Mouse (Mus musculus) forebrain, postnatal 0 days (tissue): ENCODE measurements around the gene Rab36. TPM values are rescaled to one million over a fixed set of nuclear protein-coding genes. Genes with fewer than 3 reads are reported as not detected.

ENCODE experiments used
- ATAC-seq: fragments of 200-750 bp; cut with Nextera tagmentation; 2 replicates; pipeline ENCODE4 v1.8.0; 2017; ENCODE audit warnings: mild to moderate bottlenecking, moderate library complexity
- DNase-seq: peaks from one replicate; pipeline ENCODE4 v3.0.0-alpha.2; 2015
- H3K27ac ChIP-seq: fragments of 300-500 bp; sonication (generic); 2 replicates; pipeline ENCODE4 v1.5.1; 2014; ENCODE audit warnings: low read depth, mild to moderate bottlenecking, antibody characterized with exemption, low read length, moderate library complexity, mixed read lengths
- H3K27me3 ChIP-seq: fragments of 300-500 bp; sonication (generic); 2 replicates; pipeline ENCODE4 v1.6.1; 2014; ENCODE audit warnings: mild to moderate bottlenecking, low read length, mixed read lengths; ENCODE audit not compliant: insufficient read depth
- H3K36me3 ChIP-seq: fragments of 300-500 bp; sonication (generic); 2 replicates; pipeline ENCODE4 v1.6.1; 2014; ENCODE audit warnings: mild to moderate bottlenecking, moderate library complexity; ENCODE audit not compliant: insufficient read depth
- H3K4me1 ChIP-seq: fragments of 300-500 bp; sonication (generic); 2 replicates; pipeline ENCODE4 v1.6.1; 2014; ENCODE audit warnings: antibody characterized with exemption; ENCODE audit not compliant: insufficient read depth
- H3K4me2 ChIP-seq: fragments of 300-500 bp; sonication (generic); 2 replicates; pipeline ENCODE4 v1.6.1; 2014; ENCODE audit warnings: low read depth, mild to moderate bottlenecking, moderate library complexity
- H3K4me3 ChIP-seq: fragments of 300-500 bp; sonication (generic); 2 replicates; pipeline ENCODE4 v1.5.1; 2014; ENCODE audit warnings: low read depth, low read length, mixed read lengths
- H3K9ac ChIP-seq: fragments of 300-500 bp; sonication (generic); 2 replicates; pipeline ENCODE4 v1.6.1; 2014; ENCODE audit warnings: mild to moderate bottlenecking
- H3K9me3 ChIP-seq: fragments of 300-500 bp; sonication (generic); 2 replicates; pipeline ENCODE4 v1.6.1; 2016; ENCODE audit warnings: low read length
- CTCF ChIP-seq: sonication (generic); IDR thresholded peaks from 2 replicates; pipeline ENCODE4 v1.5.1; 2016; ENCODE audit warnings: antibody characterized with exemption, control low read depth, low read depth
- WGBS: fragments of 180-500 bp; shearing (Covaris S2); extraction: QIAGEN DNeasy Blood & Tissue Kit; methylation state at CpG from one replicate; pipeline ENCODE4 v1.1.7; 2014; 5-methylcytosine and 5-hydroxymethylcytosine counted together
- polyA plus RNA-seq: library from polyadenylated mRNA; unstranded; fragments of >200 nt; fragmentation: Nextera tagmentation; extraction: Ambion mirVana; gene quantifications from 2 replicates; pipeline ENCODE4 v1.2.1, GENCODE M21; 2015
- total RNA-seq: library from RNA; depleted of rRNA; stranded (reverse); fragments of >200 nt; gene quantifications from 2 replicates; pipeline ENCODE4 v1.2.3, GENCODE M21; 2014

Rab36 gene
- total and polyA plus RNA-seq, 2 experiments from 2014 or later = 24.4 to 26.8 TPM

DNA sequence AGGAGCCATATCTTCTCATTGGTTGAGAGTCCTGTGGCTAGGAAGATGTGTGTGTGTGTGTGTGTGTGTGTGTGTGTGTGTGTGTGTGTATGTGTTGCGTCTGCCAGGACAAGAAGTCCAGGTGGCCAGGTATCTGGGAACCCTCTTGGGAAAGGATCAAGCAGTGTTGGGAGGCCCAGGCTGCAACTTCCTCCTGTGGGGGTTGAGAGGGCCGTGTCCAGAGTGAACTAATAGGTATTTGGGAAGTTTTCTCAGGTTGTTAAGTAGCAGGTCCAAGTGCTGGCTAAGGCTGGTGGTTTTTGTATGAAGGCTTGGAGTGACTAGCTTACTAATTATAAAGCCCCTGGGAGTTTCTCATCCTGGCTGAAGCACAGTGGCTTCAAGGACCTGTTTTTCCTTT is 31.2 kb downstream of the Rab36 start:
- Histone ChIP-seq H3K4me1 (peaks cover 28% of the 10 kb centered on the region), H3K4me3 (no peak overlapping the region), H3K27me3 (no peaks in the 10 kb centered on the region), H3K27ac (no peak overlapping the region), H3K36me3 (0 out of 2 replicates have a peak, but pooled peaks cover 4% of the 10 kb centered on the region), H3K9me3 (no peaks in the 10 kb centered on the region), H3K4me2 (no peak overlapping the region), H3K9ac (no peak overlapping the region)
- no peak for TF ChIP-seq CTCF
- WGBS = 45% methylated on average over 2 of the region's 2 CpGs
- ATAC-seq (no peak), DNase-seq (no peak)

DNA sequence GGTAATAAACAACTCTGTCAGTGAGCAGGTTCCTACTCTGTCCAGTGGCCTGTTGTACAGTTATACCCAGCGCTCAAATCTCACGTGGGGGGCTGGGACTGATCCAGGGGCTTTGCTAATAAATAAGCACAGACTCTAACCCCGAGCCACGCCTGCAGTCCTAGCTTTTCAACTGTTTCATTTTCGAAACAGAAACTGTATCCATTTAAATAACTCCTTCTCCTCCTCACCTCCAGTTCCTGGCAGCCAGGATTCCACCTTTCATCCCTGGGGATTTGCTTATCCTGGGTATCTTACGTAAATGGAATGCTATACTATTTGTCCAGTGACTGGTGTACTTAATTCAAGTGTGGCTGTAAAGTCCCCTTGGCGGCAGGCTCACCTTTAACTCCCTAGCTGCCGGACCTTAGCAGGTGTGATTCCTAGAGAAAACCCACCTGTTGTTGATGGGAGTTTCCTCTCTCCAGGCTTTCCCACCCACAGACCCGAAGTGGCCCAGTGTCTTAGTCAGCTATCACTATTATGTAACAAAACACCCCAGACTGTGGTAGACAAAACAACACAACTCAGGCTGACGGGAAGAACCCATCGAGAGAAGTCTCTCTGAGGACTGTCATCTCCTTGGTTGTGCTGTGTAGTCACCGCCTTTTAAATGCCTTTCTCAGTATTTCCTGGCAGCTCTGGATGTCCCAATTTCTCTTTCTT is 31.9 kb downstream of the Rab36 start:
- no peak for DNase-seq
- Histone ChIP-seq H3K9me3 (no peaks in the 10 kb centered on the region), H3K36me3 (peaks cover 4% of the 10 kb centered on the region; the same call in 1 of the 2 replicates), H3K27ac (no peak overlapping the region), H3K4me2 (no peak overlapping the region), H3K9ac (no peak overlapping the region), H3K4me3 (no peak overlapping the region), H3K27me3 (no peaks in the 10 kb centered on the region), H3K4me1 (peaks cover 22% of the 10 kb centered on the region; the same call in 1 of the 2 replicates)
- no peak for ATAC-seq
- TF ChIP-seq CTCF = no peak
- WGBS = 59% methylated on average over 12 of the region's 12 CpGs

DNA sequence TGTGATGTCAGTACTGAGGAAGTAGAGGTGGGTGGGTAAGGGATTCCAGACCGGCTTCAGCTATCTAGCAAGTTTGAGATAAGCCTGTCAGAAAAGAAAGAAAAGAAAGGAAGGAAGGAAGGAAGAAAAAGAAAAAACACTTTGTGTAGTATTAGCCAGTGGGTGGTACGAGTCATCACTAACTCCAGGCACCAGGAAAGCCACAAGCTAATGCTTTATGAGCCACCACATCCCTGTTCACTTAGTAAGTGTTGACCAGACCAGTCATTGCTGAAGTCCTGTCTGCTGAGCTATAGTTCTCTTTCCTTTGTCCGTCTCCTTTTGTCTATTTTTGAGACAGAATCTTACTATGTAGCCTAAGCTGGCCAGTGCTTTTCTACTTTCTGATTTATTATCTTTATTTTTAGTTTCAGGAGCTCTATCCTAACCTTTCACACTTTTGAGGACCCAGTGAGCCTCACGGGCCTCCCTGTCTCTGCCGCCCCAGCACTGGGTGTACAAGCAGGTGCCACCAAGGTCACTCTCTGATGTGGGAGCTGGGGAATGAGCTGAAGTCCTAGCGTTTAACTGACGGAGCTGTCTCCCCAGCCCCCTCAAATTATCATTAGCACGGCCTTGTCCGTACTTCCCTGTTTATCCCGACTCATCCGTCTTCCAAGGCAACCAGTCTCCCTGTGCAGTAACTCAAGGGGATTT is 33.6 kb downstream of the Rab36 start:
- no peak for DNase-seq
- H3K27ac ChIP-seq = no peak overlapping the region
- H3K4me3 ChIP-seq = no peak overlapping the region
- no peak for ATAC-seq
- H3K36me3 ChIP-seq = peaks cover 4% of the 10 kb centered on the region; the same call in 1 of the 2 replicates
- no peaks in the 10 kb centered on the region for H3K9me3 ChIP-seq
- H3K4me2 ChIP-seq = no peak overlapping the region
- 73% methylated on average over 11 of the region's 11 CpGs for WGBS
- H3K4me1 ChIP-seq = 0 out of 2 replicates have a peak, but pooled peaks cover 9% of the 10 kb centered on the region
- H3K9ac ChIP-seq = no peak overlapping the region
- TF ChIP-seq CTCF = no peak
- H3K27me3 ChIP-seq = no peaks in the 10 kb centered on the region

DNA sequence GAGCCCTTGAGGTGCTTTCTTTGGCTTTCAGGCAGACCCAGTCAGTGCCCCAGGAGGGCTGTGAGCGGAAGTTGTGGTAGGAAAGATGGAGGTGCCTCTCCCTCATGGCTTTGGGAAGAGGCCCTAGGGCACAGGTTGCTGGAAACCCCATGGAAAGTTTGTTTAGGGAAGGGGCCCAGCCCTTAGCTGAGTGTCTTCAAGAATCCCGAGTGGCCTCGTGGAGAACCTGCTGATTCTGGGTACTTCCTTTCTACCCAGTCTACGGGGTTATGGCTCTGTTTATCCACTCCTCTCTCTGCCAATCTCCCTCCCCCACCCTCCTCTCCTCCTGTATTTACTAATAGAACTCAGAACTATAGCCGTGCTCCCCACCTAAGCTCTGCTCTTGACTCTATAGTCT is 38.8 kb downstream of the Rab36 start:
- ATAC-seq = no peak
- no peaks in the 10 kb centered on the region; the same call in 1 of the 2 replicates for H3K36me3 ChIP-seq
- H3K4me2 ChIP-seq = no peak overlapping the region
- H3K9me3 ChIP-seq = no peaks in the 10 kb centered on the region
- H3K27me3 ChIP-seq = no peaks in the 10 kb centered on the region
- DNase-seq = no peak
- H3K9ac ChIP-seq = no peak overlapping the region
- no peaks in the 10 kb centered on the region for H3K4me1 ChIP-seq
- TF ChIP-seq CTCF = no peak
- WGBS = 86% methylated on average over 5 of the region's 5 CpGs
- no peak overlapping the region for H3K4me3 ChIP-seq
- H3K27ac ChIP-seq = no peak overlapping the region

DNA sequence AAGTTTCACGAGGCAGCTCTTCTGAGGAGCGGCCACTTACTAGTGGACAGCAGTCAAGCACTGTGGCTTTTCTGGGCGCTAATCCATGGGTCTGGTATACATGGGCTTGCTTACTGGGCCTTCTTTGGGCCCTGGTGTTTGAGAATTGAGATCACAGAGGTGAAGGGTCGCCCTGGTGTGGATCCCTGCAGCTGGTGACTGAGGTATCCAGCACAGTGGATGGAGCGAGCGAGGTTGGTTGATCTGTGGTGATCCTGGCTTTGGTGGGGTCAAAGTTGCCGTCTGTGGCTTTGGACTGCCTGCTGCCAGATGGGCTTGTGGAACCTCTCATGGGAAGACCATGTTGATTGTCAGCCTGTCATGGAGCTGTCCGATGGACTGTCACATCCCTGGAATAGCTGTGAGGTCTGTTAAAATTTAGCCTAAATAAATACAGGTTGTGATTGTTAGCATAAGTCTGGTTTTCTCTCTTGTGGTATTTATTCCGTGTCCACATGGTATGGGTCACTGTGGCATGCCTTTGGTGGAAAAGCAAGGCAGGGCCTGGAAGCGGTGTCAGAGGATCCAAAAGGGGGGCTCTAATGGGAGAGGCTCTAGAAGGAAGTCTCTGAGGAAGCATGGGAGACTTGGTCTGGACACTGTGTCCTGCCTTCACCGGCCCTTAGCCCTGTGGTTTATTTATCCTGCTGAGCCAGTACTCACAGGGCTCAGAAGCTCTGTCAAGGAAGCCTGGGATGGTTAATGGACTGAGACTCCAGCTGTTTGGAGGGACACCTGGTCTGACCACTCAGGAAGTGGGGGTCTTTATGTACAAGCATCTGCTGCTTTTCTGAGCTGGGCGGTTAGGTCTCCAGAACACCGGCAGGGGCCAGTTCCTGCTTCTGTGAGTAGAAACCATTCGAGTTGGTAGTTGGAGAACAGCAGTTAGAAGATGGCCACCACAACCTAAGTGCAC is 41.6 kb downstream of the Rab36 start:
- 88% methylated on average over 14 of the region's 14 CpGs for WGBS

DNA sequence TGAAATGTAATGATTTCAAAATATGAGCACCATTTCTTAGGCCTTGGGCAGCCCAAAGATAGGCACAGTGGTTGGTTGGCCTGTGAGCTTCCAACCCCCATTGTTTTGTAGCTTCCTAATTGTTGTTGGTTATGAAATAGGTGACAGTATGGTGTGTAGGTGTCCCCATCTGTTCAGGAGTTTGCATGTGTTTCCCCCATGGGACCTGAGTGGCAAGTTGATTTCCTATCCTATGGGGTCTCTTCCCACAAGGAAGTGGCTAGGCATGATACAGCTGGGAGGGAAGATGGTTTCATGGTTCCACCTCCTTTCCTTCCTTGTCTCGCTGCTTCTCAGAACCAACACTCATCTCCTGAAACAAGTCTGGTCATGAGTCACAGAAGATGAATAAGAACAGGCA is 48.5 kb downstream of the Rab36 start:
- no peak overlapping the region for H3K4me2 ChIP-seq
- ATAC-seq = no peak

More for the DNA sequence above, 41.6 kb downstream of the Rab36 start:
- no peak overlapping the region for H3K27ac ChIP-seq
- no peak for TF ChIP-seq CTCF
- no peak for DNase-seq
- H3K9ac ChIP-seq = no peak overlapping the region
- H3K27me3 ChIP-seq = no peaks in the 10 kb centered on the region
- no peaks in the 10 kb centered on the region for H3K9me3 ChIP-seq
- no peak for ATAC-seq
- H3K4me2 ChIP-seq = no peak overlapping the region
- H3K36me3 ChIP-seq = no peaks in the 10 kb centered on the region; the same call in 1 of the 2 replicates
- no peaks in the 10 kb centered on the region for H3K4me1 ChIP-seq
- no peak overlapping the region for H3K4me3 ChIP-seq

More for the DNA sequence above, 48.5 kb downstream of the Rab36 start:
- Histone ChIP-seq H3K36me3 (no peaks in the 10 kb centered on the region), H3K9ac (no peak overlapping the region), H3K4me3 (no peak overlapping the region), H3K27ac (no peak overlapping the region), H3K4me1 (no peaks in the 10 kb centered on the region), H3K27me3 (no peaks in the 10 kb centered on the region), H3K9me3 (no peaks in the 10 kb centered on the region)
- no peak for TF ChIP-seq CTCF
- WGBS = 96% methylated on average over 1 of the region's 1 CpGs
- DNase-seq = no peak
